Mouse (Mus musculus): Measurements from ENCODE around the gene Tcf12.

GRCm38 (mm10) chr9:71804116-71804515 lies 307.6 kb downstream of the Tcf12 start:
- TF ChIP-seq CTCF (IDR thresholded peaks at IDR 0.05; ENCODE audit: low read depth): no peak
- TF ChIP-seq EP300 (IDR thresholded peaks at IDR 0.05; ENCODE audit: low read depth): no peak
